Mouse (Mus musculus): ENCODE results near the gene Sh3bp2. TPM values are rescaled to one million over a fixed set of nuclear protein-coding genes. Genes with fewer than 3 reads are reported as not detected.
A peak's percentile ranks its signal among the peaks of the same experiment; 100 is the strongest.

Gene Sh3bp2
- polyA plus RNA-seq, 1 experiment from 2014 or later, result 6.5 TPM

DNA sequence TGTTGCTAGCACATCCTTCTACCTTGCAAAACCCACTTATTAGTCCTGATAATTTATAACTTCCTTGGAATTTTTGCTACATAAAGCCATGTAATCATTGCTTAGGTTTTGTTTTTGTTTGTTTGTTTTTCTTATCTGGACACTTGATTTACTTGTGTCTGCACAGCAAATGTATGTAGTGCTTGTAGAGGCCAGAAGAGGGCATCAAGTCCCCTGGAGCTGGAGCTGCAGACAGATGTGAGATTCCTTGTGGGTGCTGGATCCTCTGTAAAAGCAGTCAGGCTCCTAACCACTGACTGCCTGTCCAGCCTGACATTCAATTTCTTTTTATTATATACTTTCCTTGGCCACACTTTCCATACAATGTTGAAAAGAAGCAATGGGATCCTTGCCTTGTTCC is 21.8 kb downstream of the Sh3bp2 start:
- Histone ChIP-seq H3K4me1 (ENCODE audit: control insufficient read depth, low read depth, low read length) (peaks cover 19% of the 10 kb centered on the region), H3K9me3 (replicated peaks; ENCODE audit: control insufficient read depth, low read length) (no peaks in the 10 kb centered on the region), H3K27me3 (ENCODE audit: control insufficient read depth, insufficient read depth, low read depth, low read length) (no peaks in the 10 kb centered on the region), H3K9ac (ENCODE audit: low read depth, low read length) (no peak overlapping the region), H3K27ac (ENCODE audit: low read length) (no peak overlapping the region), H3K36me3 (ENCODE audit: control insufficient read depth, insufficient read depth) (no peaks in the 10 kb centered on the region), H3K4me3 (ENCODE audit: low read depth, low read length) (no peak overlapping the region), H3K4me2 (ENCODE audit: low read depth, low read length) (no peak overlapping the region)
- no peak for ATAC-seq (ENCODE audit: low read depth)

DNA sequence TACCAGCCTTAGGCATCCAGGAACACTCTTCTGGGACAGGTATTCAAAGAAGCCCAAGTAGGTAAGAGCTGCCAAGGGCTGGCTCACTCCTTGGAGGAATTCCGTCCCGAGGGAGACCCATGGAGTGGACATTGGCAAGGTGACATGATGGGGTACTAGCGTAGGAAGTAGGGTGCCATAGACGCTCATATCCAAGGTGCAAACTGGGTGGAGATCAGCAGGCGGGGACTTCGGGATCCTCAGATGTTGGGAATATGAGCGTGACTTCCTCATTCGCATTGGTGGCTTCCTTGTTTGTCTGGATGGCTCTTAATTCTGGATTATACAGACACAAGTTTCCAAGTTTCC is 23.5 kb downstream of the Sh3bp2 start:
- Histone ChIP-seq H3K36me3 (ENCODE audit: control insufficient read depth, insufficient read depth) (no peaks in the 10 kb centered on the region), H3K27ac (ENCODE audit: low read length) (no peak overlapping the region), H3K9me3 (replicated peaks; ENCODE audit: control insufficient read depth, low read length) (no peaks in the 10 kb centered on the region), H3K4me3 (ENCODE audit: low read depth, low read length) (peak overlapping the region; percentile 73), H3K27me3 (ENCODE audit: control insufficient read depth, insufficient read depth, low read depth, low read length) (no peaks in the 10 kb centered on the region), H3K4me2 (ENCODE audit: low read depth, low read length) (peak overlapping the region; percentile 89), H3K4me1 (ENCODE audit: control insufficient read depth, low read depth, low read length) (peaks cover 19% of the 10 kb centered on the region), H3K9ac (ENCODE audit: low read depth, low read length) (peak overlapping the region; percentile 79)
- 24% methylated on average over 8 of the region's 8 CpGs for WGBS (ENCODE audit: insufficient replicate concordance)
- ATAC-seq (ENCODE audit: low read depth), result no peak

DNA sequence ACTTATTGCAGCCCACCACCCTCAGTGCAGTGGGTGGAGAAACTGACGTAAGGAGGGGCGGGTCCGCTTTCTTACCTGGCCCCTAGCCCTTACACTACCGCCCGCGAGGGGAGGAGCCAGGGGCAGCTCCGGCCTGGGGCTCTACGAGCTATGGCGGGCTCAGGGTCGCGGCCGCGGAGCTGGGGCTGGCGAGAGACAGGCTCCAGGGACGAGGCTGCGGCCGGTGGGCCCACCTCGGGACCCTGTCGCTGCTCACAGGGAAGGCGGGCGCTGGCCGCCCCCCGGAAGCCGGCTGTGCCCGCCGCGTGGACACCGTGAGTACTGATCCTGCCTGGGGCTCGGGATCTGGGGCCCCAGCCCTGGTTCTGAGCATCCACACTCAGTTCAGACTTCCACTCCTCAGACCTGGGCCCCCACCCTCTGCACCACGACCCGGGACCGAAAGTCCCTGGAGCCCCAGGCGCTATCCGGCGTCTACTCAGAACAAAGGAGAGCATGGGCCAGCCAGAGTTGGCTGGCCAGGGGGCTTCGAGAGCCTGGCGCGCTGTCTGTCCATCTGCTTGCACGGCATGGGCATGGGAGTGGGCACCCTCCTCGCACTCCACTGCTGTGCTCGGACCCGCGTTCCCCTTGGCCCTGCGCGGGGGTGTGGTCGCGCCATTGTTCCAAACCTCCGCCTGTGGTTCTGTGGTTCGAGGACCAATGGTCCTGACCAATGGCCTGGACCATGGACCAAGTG is 24.0 kb downstream of the Sh3bp2 start:
- ATAC-seq (ENCODE audit: low read depth), result peak; percentile 76
- Histone ChIP-seq H3K36me3 (ENCODE audit: control insufficient read depth, insufficient read depth) (no peaks in the 10 kb centered on the region), H3K4me1 (ENCODE audit: control insufficient read depth, low read depth, low read length) (peaks cover 19% of the 10 kb centered on the region), H3K4me3 (ENCODE audit: low read depth, low read length) (peak overlapping the region; percentile 73), H3K27me3 (ENCODE audit: control insufficient read depth, insufficient read depth, low read depth, low read length) (no peaks in the 10 kb centered on the region), H3K9me3 (replicated peaks; ENCODE audit: control insufficient read depth, low read length) (no peaks in the 10 kb centered on the region), H3K4me2 (ENCODE audit: low read depth, low read length) (peak overlapping the region; percentile 89), H3K9ac (ENCODE audit: low read depth, low read length) (peak overlapping the region; percentile 79), H3K27ac (ENCODE audit: low read length) (no peak overlapping the region)
- under 1% methylated on average over 49 of the region's 49 CpGs for WGBS (ENCODE audit: insufficient replicate concordance)

DNA sequence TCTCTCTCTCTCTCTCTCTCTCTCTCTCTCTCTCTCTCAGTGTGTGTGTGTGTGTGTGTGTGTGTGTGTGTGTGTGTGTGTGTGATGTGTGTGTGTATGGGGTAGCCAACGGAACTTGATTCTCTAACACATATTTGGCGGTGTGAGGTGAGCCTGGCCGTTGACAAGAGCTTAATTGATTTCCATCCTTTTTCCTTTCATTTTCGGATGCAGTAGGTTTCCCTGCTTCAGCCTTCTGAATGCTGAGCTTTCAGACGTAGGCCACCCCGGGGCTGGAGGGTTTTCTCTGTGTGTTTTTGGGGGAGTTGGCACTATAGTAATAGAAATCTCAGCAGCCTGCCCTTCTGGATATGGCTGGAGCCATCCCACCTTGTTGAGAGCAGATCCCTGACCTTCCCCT is 24.6 kb downstream of the Sh3bp2 start:
- H3K9me3 ChIP-seq (replicated peaks; ENCODE audit: control insufficient read depth, low read length), result no peaks in the 10 kb centered on the region
- peak overlapping the region; percentile 73 for H3K4me3 ChIP-seq (ENCODE audit: low read depth, low read length)
- no peaks in the 10 kb centered on the region for H3K36me3 ChIP-seq (ENCODE audit: control insufficient read depth, insufficient read depth)
- no peaks in the 10 kb centered on the region for H3K27me3 ChIP-seq (ENCODE audit: control insufficient read depth, insufficient read depth, low read depth, low read length)
- peaks cover 19% of the 10 kb centered on the region for H3K4me1 ChIP-seq (ENCODE audit: control insufficient read depth, low read depth, low read length)
- 37% methylated on average over 6 of the region's 6 CpGs for WGBS (ENCODE audit: insufficient replicate concordance)
- ATAC-seq (ENCODE audit: low read depth), result no peak
- H3K27ac ChIP-seq (ENCODE audit: low read length), result no peak overlapping the region
- peak overlapping the region; percentile 89 for H3K4me2 ChIP-seq (ENCODE audit: low read depth, low read length)
- peak overlapping the region; percentile 79; the same call in 1 of the 2 replicates for H3K9ac ChIP-seq (ENCODE audit: low read depth, low read length)

DNA sequence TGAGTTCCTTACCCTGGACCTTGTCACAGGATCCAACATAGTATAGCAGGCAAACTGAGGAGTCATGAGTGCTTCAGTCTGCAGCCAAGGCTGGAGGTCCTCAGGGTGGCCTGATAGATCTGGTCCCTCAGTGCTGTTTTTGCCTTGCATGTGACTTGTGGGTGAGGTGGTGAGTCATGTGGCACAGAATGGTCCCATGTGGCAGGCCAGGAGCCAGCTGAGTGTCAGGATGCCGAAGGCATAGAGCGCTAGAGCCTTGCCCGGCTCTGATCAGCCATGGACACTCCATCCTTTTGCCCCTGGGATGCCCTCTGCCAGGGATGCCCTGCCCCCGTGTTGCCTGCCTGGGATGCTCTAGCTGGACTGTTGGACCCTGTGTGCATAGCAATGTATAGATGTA is 26.2 kb downstream of the Sh3bp2 start:
- ATAC-seq (ENCODE audit: low read depth), result no peak
- whole genome bisulfite sequencing (ENCODE audit: insufficient replicate concordance), result 81% methylated on average over 4 of the region's 4 CpGs

DNA sequence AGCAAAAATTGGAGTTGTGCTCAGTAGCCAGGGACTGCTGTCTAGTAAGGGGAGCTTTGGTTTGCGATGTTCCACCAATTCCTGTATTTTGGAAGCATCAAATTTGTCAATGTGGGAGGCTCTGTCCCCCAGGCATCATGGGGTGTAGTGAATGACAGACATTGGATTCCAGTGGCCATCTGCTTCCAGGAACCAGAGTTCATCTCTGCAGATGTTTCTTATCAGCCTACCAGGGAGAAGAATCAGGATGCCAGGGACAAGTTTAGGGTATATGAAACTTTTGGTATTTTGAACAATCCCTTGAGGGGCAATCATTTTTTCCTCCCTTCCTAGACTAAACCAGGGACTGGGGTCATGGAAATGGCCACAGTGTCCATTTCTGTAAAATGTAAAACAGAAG is 38.2 kb downstream of the Sh3bp2 start:
- peaks cover 6% of the 10 kb centered on the region; the same call in 1 of the 2 replicates for H3K36me3 ChIP-seq (ENCODE audit: control insufficient read depth, insufficient read depth)
- H3K9ac ChIP-seq (ENCODE audit: low read depth, low read length), result no peak overlapping the region
- no peak overlapping the region for H3K4me3 ChIP-seq (ENCODE audit: low read depth, low read length)
- WGBS (ENCODE audit: insufficient replicate concordance), result 98% methylated on average over 1 of the region's 1 CpGs
- H3K4me1 ChIP-seq (ENCODE audit: control insufficient read depth, low read depth, low read length), result peaks cover 32% of the 10 kb centered on the region
- no peaks in the 10 kb centered on the region for H3K27me3 ChIP-seq (ENCODE audit: control insufficient read depth, insufficient read depth, low read depth, low read length)
- peak overlapping the region; percentile 75; the same call in 1 of the 2 replicates for H3K27ac ChIP-seq (ENCODE audit: low read length)
- H3K4me2 ChIP-seq (ENCODE audit: low read depth, low read length), result no peak overlapping the region
- ATAC-seq (ENCODE audit: low read depth), result no peak
- H3K9me3 ChIP-seq (replicated peaks; ENCODE audit: control insufficient read depth, low read length), result no peaks in the 10 kb centered on the region

More for the DNA sequence above, 26.2 kb downstream of the Sh3bp2 start:
- peaks cover 4% of the 10 kb centered on the region; the same call in 1 of the 2 replicates for H3K36me3 ChIP-seq (ENCODE audit: control insufficient read depth, insufficient read depth)
- H3K4me1 ChIP-seq (ENCODE audit: control insufficient read depth, low read depth, low read length), result peaks cover 19% of the 10 kb centered on the region
- no peak overlapping the region for H3K27ac ChIP-seq (ENCODE audit: low read length)
- no peak overlapping the region for H3K4me3 ChIP-seq (ENCODE audit: low read depth, low read length)
- H3K27me3 ChIP-seq (ENCODE audit: control insufficient read depth, insufficient read depth, low read depth, low read length), result no peaks in the 10 kb centered on the region
- no peak overlapping the region for H3K9ac ChIP-seq (ENCODE audit: low read depth, low read length)
- H3K4me2 ChIP-seq (ENCODE audit: low read depth, low read length), result no peak overlapping the region
- H3K9me3 ChIP-seq (replicated peaks; ENCODE audit: control insufficient read depth, low read length), result no peaks in the 10 kb centered on the region

DNA sequence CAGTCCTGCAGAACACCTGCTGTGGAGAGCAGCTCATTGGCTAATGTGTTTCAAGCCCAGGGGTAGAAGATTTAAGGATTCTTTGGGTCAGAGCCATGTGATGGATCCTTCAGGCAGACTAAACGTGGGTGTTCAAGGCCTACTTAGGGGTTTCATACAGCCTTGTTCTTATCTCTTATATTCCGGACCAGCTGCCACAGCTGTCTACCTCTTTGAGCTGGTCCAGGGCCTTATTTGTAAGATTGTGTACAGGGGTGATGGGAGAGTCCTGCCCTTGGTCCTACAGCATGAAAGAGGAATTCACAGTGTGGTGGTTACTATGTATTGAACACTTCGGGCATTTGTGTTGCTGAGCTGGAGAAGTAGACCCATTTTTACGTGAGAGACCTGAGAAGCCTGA is 38.7 kb downstream of the Sh3bp2 start:
- H3K9me3 ChIP-seq (replicated peaks; ENCODE audit: control insufficient read depth, low read length), result no peaks in the 10 kb centered on the region
- peaks cover 32% of the 10 kb centered on the region for H3K4me1 ChIP-seq (ENCODE audit: control insufficient read depth, low read depth, low read length)
- peaks cover 5% of the 10 kb centered on the region; the same call in 1 of the 2 replicates for H3K36me3 ChIP-seq (ENCODE audit: control insufficient read depth, insufficient read depth)
- ATAC-seq (ENCODE audit: low read depth), result peak; percentile 72
- H3K27ac ChIP-seq (ENCODE audit: low read length), result peak overlapping the region; percentile 75
- H3K4me3 ChIP-seq (ENCODE audit: low read depth, low read length), result no peak overlapping the region
- H3K9ac ChIP-seq (ENCODE audit: low read depth, low read length), result peak overlapping the region; percentile 31; the same call in 1 of the 2 replicates
- H3K4me2 ChIP-seq (ENCODE audit: low read depth, low read length), result no peak overlapping the region
- WGBS (ENCODE audit: insufficient replicate concordance), result 45% methylated on average over 4 of the region's 4 CpGs
- H3K27me3 ChIP-seq (ENCODE audit: control insufficient read depth, insufficient read depth, low read depth, low read length), result no peaks in the 10 kb centered on the region

DNA sequence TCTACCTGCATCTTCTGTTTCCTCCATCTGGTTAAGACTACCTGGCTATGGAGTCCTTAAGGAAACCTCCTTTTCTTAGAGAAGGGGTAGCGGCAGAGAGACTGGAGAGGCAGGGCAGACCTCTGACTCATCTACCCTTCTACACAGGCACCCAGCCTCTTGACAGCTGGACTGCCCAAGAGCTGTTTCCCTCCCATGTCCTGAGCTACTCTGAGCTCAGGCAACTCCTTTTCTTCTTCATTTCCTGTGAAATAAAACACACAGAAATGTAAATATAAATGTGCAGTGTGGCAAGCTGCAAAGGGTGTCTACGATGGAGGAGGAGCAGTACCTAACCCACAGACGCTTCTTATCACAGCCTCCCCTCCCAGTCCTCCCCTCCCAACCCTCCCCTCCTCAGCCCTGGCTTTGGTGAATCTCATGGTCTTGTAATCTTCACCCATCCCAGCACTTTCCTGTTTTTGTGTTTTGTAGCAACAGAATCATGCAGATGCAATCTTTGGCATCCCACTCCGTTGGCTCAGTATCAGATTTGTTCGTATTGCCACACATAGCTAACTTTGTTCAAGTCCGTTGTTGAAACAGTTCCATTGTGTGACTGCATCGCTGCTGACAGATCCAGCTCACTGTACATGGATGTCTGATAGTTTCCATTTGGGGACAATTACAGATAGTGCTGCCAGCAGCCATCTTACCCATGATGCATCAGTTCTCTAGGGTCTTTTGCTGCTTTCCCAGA is 40.1 kb downstream of the Sh3bp2 start:
- WGBS (ENCODE audit: insufficient replicate concordance), result 25% methylated on average over 7 of the region's 7 CpGs
- H3K4me1 ChIP-seq (ENCODE audit: control insufficient read depth, low read depth, low read length), result peaks cover 36% of the 10 kb centered on the region
- 0 out of 2 replicates have a peak overlapping the region, but pooled peaks have one; percentile 31 for H3K9ac ChIP-seq (ENCODE audit: low read depth, low read length)
- H3K4me2 ChIP-seq (ENCODE audit: low read depth, low read length), result peak overlapping the region; percentile 49
- no peak overlapping the region for H3K4me3 ChIP-seq (ENCODE audit: low read depth, low read length)
- H3K27ac ChIP-seq (ENCODE audit: low read length), result peak overlapping the region; percentile 75
- H3K36me3 ChIP-seq (ENCODE audit: control insufficient read depth, insufficient read depth), result no peaks in the 10 kb centered on the region; the same call in 1 of the 2 replicates
- no peaks in the 10 kb centered on the region for H3K27me3 ChIP-seq (ENCODE audit: control insufficient read depth, insufficient read depth, low read depth, low read length)
- ATAC-seq (ENCODE audit: low read depth), result peak; percentile 83
- no peaks in the 10 kb centered on the region for H3K9me3 ChIP-seq (replicated peaks; ENCODE audit: control insufficient read depth, low read length)

DNA sequence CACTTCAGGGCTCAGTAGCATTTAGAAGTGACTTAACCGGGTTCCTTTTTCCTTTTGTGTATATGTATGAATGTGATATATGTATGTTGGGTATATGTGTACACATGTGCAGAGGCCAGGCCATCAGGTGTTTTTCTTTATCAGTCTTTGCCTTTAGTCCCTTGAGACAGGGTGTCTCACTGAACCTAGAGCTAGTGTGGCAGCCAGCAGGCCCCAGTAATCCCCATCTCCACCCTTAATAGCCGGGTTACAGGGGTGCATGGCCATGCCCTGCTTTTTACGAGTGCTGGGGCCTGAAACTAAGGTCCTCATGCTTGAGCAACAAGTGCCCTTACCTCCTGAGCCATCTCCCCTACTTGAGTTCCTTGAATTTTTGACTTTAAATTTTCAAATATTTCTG is 45.9 kb downstream of the Sh3bp2 start:
- Histone ChIP-seq H3K27ac (ENCODE audit: low read length) (peak overlapping the region; percentile 69), H3K36me3 (ENCODE audit: control insufficient read depth, insufficient read depth) (no peaks in the 10 kb centered on the region), H3K27me3 (ENCODE audit: control insufficient read depth, insufficient read depth, low read depth, low read length) (no peaks in the 10 kb centered on the region), H3K4me3 (ENCODE audit: low read depth, low read length) (no peak overlapping the region), H3K9me3 (replicated peaks; ENCODE audit: control insufficient read depth, low read length) (no peaks in the 10 kb centered on the region), H3K9ac (ENCODE audit: low read depth, low read length) (peak overlapping the region; percentile 13), H3K4me2 (ENCODE audit: low read depth, low read length) (peak overlapping the region; percentile 28; the same call in 1 of the 2 replicates), H3K4me1 (ENCODE audit: control insufficient read depth, low read depth, low read length) (peaks cover 34% of the 10 kb centered on the region)
- ATAC-seq (ENCODE audit: low read depth), result no peak
- WGBS (ENCODE audit: insufficient replicate concordance), result 38% methylated on average over 3 of the region's 3 CpGs
